Mouse (Mus musculus) bone marrow macrophage, adult 2 months (primary cell): ENCODE measurements around the gene Rftn2.

ENCODE experiments used
- CTCF ChIP-seq: IDR thresholded peaks from 2 replicates; pipeline ENCODE4 v1.5.1; 2012; ENCODE audit warnings: low read depth, mild to moderate bottlenecking, low read length, moderate library complexity
- POLR2A ChIP-seq: IDR thresholded peaks from 2 replicates; pipeline ENCODE4 v1.6.1; 2012; ENCODE audit warnings: mild to moderate bottlenecking, low read depth, low read length, borderline replicate concordance

GRCm38 (mm10) chr1:55133173-55133572 lies 93.4 kb downstream of the Rftn2 start:
- TF ChIP-seq CTCF (no peak), POLR2A (no peak)
